In the genomic region with DNA sequence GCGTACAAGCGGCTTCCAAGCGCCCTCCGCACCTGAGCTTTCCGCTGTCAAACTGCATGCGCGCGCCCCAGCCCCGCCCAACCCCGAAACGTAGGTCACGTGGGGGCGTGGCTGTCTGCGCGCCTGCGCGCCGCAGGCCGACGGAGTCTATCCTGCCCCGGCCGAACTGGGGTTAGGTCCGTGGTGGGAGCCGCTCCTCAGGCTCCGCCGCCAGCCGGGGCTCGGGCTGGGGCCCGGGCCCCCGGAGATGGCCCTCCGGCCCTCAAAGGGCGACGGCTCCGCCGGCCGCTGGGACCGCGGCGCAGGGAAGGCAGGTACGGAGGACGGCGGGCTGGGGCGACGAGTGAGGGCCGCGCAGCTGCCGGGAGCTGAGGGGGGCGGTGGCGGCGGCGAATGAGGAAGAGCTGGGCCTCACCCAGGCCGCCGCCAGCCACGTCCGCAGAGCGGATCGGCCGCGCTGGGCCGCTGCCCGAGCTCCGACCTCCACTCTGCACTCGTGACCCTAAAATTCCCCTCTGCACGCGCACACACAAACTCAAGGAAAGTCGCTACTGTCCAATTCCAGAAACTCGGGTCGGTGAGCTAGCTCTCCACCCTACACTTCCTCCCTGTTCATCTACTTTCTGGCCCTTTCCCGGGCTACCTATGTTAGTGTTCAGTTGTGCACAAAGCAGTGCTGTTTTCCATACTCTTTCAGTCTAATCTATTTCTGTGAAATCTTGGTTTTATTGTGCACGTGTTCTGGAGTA, we compare ENCODE assay signal across 7 mouse cellular contexts. TPM values are rescaled to one million over a fixed set of nuclear protein-coding genes. Genes with fewer than 3 reads are reported as not detected.
A peak's percentile ranks its signal among the peaks of the same experiment; 100 is the strongest.
DNase-seq lines count a peak whose midpoint lies in the region; ATAC-seq lines count a peak whose summit lies in the region.

Tbc1d20 (plus strand) TSS at position 102 of the 749 bp plus-strand sequence.

- no peaks in the 10 kb centered on the region for H3K9me3 ChIP-seq in embryonic facial prominence, embryonic 10.5 days
- no peaks in the 10 kb centered on the region for H3K9me3 ChIP-seq in limb, embryonic 10.5 days (replicated peaks)
- no peaks in the 10 kb centered on the region for H3K9me3 ChIP-seq in midbrain, embryonic 13.5 days

- peak within 1 kb of the TSS; percentile 95 for H3K27ac ChIP-seq in embryonic facial prominence, embryonic 10.5 days (replicated peaks)
- H3K27ac ChIP-seq in limb, embryonic 10.5 days: peak within 1 kb of the TSS; percentile 94
- H3K27ac ChIP-seq in midbrain, embryonic 13.5 days: peak within 1 kb of the TSS; percentile 86

- H3K27me3 ChIP-seq in embryonic facial prominence, embryonic 10.5 days (replicated peaks; ENCODE audit: low read depth, poor library complexity, severe bottlenecking): no peaks in the 10 kb centered on the region
- no peaks in the 10 kb centered on the region for H3K27me3 ChIP-seq in limb, embryonic 10.5 days (ENCODE audit: low read depth, poor library complexity, severe bottlenecking)
- H3K27me3 ChIP-seq in midbrain, embryonic 13.5 days: no peaks in the 10 kb centered on the region

- peak within 1 kb of the TSS; percentile 92 for H3K9ac ChIP-seq in midbrain, embryonic 13.5 days (replicated peaks)

- peak within 1 kb of the TSS; percentile 98 for H3K4me3 ChIP-seq in embryonic facial prominence, embryonic 10.5 days
- H3K4me3 ChIP-seq in limb, embryonic 10.5 days: peak within 1 kb of the TSS; percentile 97
- H3K4me3 ChIP-seq in midbrain, embryonic 13.5 days (replicated peaks): peak within 1 kb of the TSS; percentile 88

- peak; percentile 72 for ATAC-seq in granulocyte monocyte progenitor cell, adult 5-6 weeks (replicated peaks; ENCODE audit: poor library complexity, severe bottlenecking)
- peak; percentile 98 for ATAC-seq in midbrain, embryonic 13.5 days

- WGBS in embryonic facial prominence, embryonic 10.5 days: under 1% methylated on average over 70 of the region's 70 CpGs
- WGBS in limb, embryonic 10.5 days: under 1% methylated on average over 70 of the region's 70 CpGs
- WGBS in midbrain, embryonic 13.5 days: under 1% methylated on average over 68 of the region's 70 CpGs

- H3K4me2 ChIP-seq in midbrain, embryonic 13.5 days (replicated peaks): peak within 1 kb of the TSS; percentile 67

- DNase-seq in adrenal gland, postnatal 10 days: peak; percentile 94
- DNase-seq in embryonic facial prominence, embryonic 10.5 days (ENCODE audit: low spot score): peak; percentile 95
- DNase-seq in kidney, adult 11 months: peak; percentile 93
- DNase-seq in limb, embryonic 10.5 days (ENCODE audit: low spot score): peak; percentile 92
- peak; percentile 91 for DNase-seq in spleen, adult 12 weeks (ENCODE audit: low spot score)

- peaks cover 23% of the 10 kb centered on the region for H3K4me1 ChIP-seq in embryonic facial prominence, embryonic 10.5 days
- peaks cover 21% of the 10 kb centered on the region for H3K4me1 ChIP-seq in limb, embryonic 10.5 days
- peaks cover 24% of the 10 kb centered on the region for H3K4me1 ChIP-seq in midbrain, embryonic 13.5 days (replicated peaks)

- H3K36me3 ChIP-seq in embryonic facial prominence, embryonic 10.5 days (replicated peaks): no peaks in the 10 kb centered on the region; the same call in 1 of the 2 replicates
- H3K36me3 ChIP-seq in limb, embryonic 10.5 days: peaks cover 6% of the 10 kb centered on the region; the same call in 1 of the 2 replicates
- H3K36me3 ChIP-seq in midbrain, embryonic 13.5 days: no peaks in the 10 kb centered on the region

RNA-seq across cellular contexts. Expression of gene Tbc1d20, which starts in this region (rescaled TPM):
- 100 to 1,000 TPM; 134 to 144 TPM for total RNA-seq in adrenal gland, postnatal 10 days (2021)
- 30.8 and 32.0 TPM in 2 replicates for polyA plus RNA-seq in embryonic facial prominence, embryonic 10.5 days (2016; fragmentation: Nextera tagmentation; extraction: Ambion mirVana)
- 26.4 and 28.7 TPM in 2 replicates for total RNA-seq in granulocyte monocyte progenitor cell, adult 5-6 weeks (2014; fragmentation: Nextera tagmentation)
- total RNA-seq in granulocyte monocyte progenitor cell, adult 5-6 weeks (2017): 18.6 and 18.8 TPM in 2 replicates
- polyA plus RNA-seq in limb, embryonic 10.5 days (2016; fragmentation: Nextera tagmentation; extraction: Ambion mirVana): 31.2 and 37.1 TPM in 2 replicates
- 32.2 and 36.2 TPM in 2 replicates for polyA plus RNA-seq in midbrain, embryonic 13.5 days (2015; fragmentation: Nextera tagmentation; extraction: Ambion mirVana)

Comparison
In these comparisons a context has a peak if more than half of its experiments do, and no peak if none do; other contexts are left out.
1. Peak in every context shown above with its lines: DNase-seq, ATAC-seq, H3K4me3 ChIP-seq and H3K27ac ChIP-seq.
2. RNA of gene Tbc1d20 (total RNA-seq): 134 to 144 TPM in adrenal gland, postnatal 10 days; 18.6 to 28.7 TPM in granulocyte monocyte progenitor cell, adult 5-6 weeks; every median in the first group is over 4 times any median in the second.